Mouse (Mus musculus): ENCODE results near the gene Ntn4. TPM values are rescaled to one million over a fixed set of nuclear protein-coding genes. Genes with fewer than 3 reads are reported as not detected.

The Ntn4 gene
- polyA plus RNA-seq, 1 experiment: not detected

GRCm38 (mm10) chr10:93768222-93768621 is 127.7 kb downstream of the Ntn4 start:
- TF ChIP-seq GATA1 (IDR thresholded peaks at IDR 0.05; ENCODE audit: low read length): no peak

- no peak for TF ChIP-seq GATA1 (IDR thresholded peaks at IDR 0.05; ENCODE audit: low read length)
Observed at GRCm38 (mm10) chr10:93771931-93772465, 131.5 kb downstream of the Ntn4 start.

GRCm38 (mm10) chr10:93772492-93772891 is 132.0 kb downstream of the Ntn4 start:
- no peak for TF ChIP-seq GATA1 (IDR thresholded peaks at IDR 0.05; ENCODE audit: low read length)

- no peak for TF ChIP-seq GATA1 (IDR thresholded peaks at IDR 0.05; ENCODE audit: low read length)
Observed at GRCm38 (mm10) chr10:93776731-93777151, 136.3 kb downstream of the Ntn4 start.

- TF ChIP-seq GATA1 (IDR thresholded peaks at IDR 0.05; ENCODE audit: low read length): no peak
Observed at GRCm38 (mm10) chr10:93777372-93777771, 136.9 kb downstream of the Ntn4 start.

- TF ChIP-seq GATA1 (IDR thresholded peaks at IDR 0.05; ENCODE audit: low read length): no peak
Observed at GRCm38 (mm10) chr10:93783216-93784013, 142.9 kb downstream of the Ntn4 start.

Other genes starting within 250 kb of the Ntn4 start
- 92.7 and 94.6 TPM in 2 replicates for gene Lta4h, start 187.3 kb upstream of the Ntn4 start, polyA plus RNA-seq (2012)
- gene Hal, start 151.9 kb upstream of the Ntn4 start, polyA plus RNA-seq (2012): 0.13 TPM in 1 of 2 replicates, not detected in the other
- gene Amdhd1, start 100.6 kb upstream of the Ntn4 start, polyA plus RNA-seq (2012): not detected in 2 replicates
- gene Ccdc38, start 100.0 kb upstream of the Ntn4 start, polyA plus RNA-seq (2012): not detected in 2 replicates
- 140 and 226 TPM in 2 replicates for gene Snrpf, start 51.0 kb upstream of the Ntn4 start, polyA plus RNA-seq (2012)
- 1.1 and 1.3 TPM in 2 replicates for gene Usp44, start 190.9 kb downstream of the Ntn4 start, polyA plus RNA-seq (2012)